Mouse (Mus musculus) thymus, adult 2 months (tissue): ENCODE results near the gene Il11.

ENCODE experiments used
- CTCF ChIP-seq: fragments of 200-500 bp; IDR thresholded peaks from 2 replicates; pipeline ENCODE4 v1.5.1; 2012; ENCODE audit warnings: mild to moderate bottlenecking, control low read depth, low read length, moderate library complexity, borderline replicate concordance; ENCODE audit not compliant: control insufficient read depth, poor library complexity, insufficient read depth; ENCODE audit errors: extremely low read depth
- POLR2A ChIP-seq: fragments of 200-500 bp; IDR thresholded peaks from 2 replicates; pipeline ENCODE4 v1.6.1; 2012; ENCODE audit warnings: mild to moderate bottlenecking, low read length, control low read depth, moderate library complexity; ENCODE audit not compliant: control insufficient read depth, poor library complexity, insufficient read depth; ENCODE audit errors: extremely low read depth

- no peak for TF ChIP-seq CTCF
- TF ChIP-seq POLR2A = no peak
Measured at GRCm38 (mm10) chr7:4806716-4807115, 24.1 kb upstream of the Il11 start.
